Mouse (Mus musculus): Measurements from ENCODE around the gene Ttc17. TPM values are rescaled to one million over a fixed set of nuclear protein-coding genes. Genes with fewer than 3 reads are reported as not detected.

Ttc17 gene
- polyA plus RNA-seq, 1 experiment from 2014 or later, result 18.6 TPM

GRCm38 (mm10) chr2:94371093-94371492 lies 35.4 kb downstream of the Ttc17 start:
- Histone ChIP-seq H3K9ac (no peak overlapping the region), H3K36me3 (peaks cover 83% of the 10 kb centered on the region), H3K27ac (no peak overlapping the region), H3K4me3 (no peak overlapping the region), H3K4me2 (no peak overlapping the region), H3K9me3 (no peaks in the 10 kb centered on the region), H3K4me1 (no peaks in the 10 kb centered on the region), H3K27me3 (no peaks in the 10 kb centered on the region)
- 86% methylated on average over 6 of the region's 6 CpGs for WGBS
- no peak for ATAC-seq (ENCODE audit: insufficient number of reproducible peaks, insufficient read depth, low FRiP score, low TSS enrichment, low read depth)

GRCm38 (mm10) chr2:94363821-94364220 lies 42.7 kb downstream of the Ttc17 start:
- WGBS, result 93% methylated on average over 6 of the region's 6 CpGs
- H3K36me3 ChIP-seq, result peaks cover 83% of the 10 kb centered on the region

DNA sequence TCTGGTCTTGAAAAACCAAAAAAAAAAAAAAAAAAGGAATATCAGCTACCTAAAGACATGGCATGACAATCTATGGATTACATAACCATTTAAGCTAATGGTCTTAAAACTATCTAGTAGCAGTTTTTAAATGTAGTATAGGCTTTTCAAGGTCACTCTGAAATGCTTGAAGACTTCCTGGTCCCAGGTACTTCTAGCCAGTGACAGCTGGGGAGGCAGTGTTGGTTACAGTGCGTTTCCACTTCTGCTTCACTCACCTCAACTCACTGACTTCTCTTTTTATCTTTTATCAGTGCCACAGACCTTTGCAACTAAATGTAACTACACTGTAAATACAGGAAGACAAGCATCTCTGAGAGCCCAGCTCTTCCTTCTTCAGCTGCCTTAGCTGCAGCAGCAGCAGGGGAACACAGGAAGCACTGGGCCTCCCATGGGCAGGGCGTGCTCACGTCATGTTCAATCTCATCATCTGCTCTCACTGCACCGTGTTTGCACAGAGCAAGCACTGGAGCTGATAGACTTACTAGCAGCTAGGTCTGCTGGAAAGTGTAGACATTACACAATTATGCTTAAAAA lies 46.0 kb downstream of the Ttc17 start:
- peaks cover 91% of the 10 kb centered on the region for H3K36me3 ChIP-seq
- H3K9me3 ChIP-seq, result peaks cover 5% of the 10 kb centered on the region
- 82% methylated on average over 4 of the region's 4 CpGs for WGBS
- H3K4me1 ChIP-seq, result no peaks in the 10 kb centered on the region
- no peak overlapping the region for H3K4me2 ChIP-seq
- H3K27me3 ChIP-seq, result no peaks in the 10 kb centered on the region
- no peak overlapping the region for H3K27ac ChIP-seq
- H3K4me3 ChIP-seq, result no peak overlapping the region
- no peak overlapping the region for H3K9ac ChIP-seq
- no peak for ATAC-seq (ENCODE audit: insufficient number of reproducible peaks, insufficient read depth, low FRiP score, low TSS enrichment, low read depth)

More at GRCm38 (mm10) chr2:94363821-94364220, 42.7 kb downstream of the Ttc17 start:
- H3K27me3 ChIP-seq, result no peaks in the 10 kb centered on the region
- no peak for ATAC-seq (ENCODE audit: insufficient number of reproducible peaks, insufficient read depth, low FRiP score, low TSS enrichment, low read depth)
- no peak overlapping the region for H3K4me2 ChIP-seq
- H3K9me3 ChIP-seq, result peaks cover 5% of the 10 kb centered on the region
- no peak overlapping the region for H3K9ac ChIP-seq
- H3K27ac ChIP-seq, result no peak overlapping the region
- no peak overlapping the region for H3K4me3 ChIP-seq
- no peaks in the 10 kb centered on the region for H3K4me1 ChIP-seq

DNA sequence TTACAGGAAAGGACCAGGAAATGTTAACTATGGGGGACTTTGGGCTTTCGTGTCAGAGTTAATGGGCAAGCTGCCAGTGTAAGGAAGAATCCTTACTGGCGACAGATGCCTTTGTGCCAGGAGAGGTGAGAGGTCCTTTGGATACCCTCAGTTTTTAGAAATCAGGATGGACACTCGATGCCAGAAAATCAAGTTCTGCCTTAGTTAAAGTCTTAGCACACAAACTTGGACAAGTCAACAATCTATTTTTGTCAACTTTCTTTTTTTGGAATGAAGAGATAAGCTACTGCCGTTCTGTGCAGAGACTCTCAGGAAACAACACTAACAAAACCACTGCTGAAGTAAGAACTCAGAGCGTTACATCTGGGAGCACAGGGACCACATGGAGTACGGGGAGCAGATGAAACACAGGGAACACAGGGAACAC lies 58.3 kb downstream of the Ttc17 start:
- peaks cover 13% of the 10 kb centered on the region for H3K36me3 ChIP-seq
- no peak overlapping the region for H3K4me2 ChIP-seq
- H3K4me3 ChIP-seq, result no peak overlapping the region
- no peaks in the 10 kb centered on the region for H3K9me3 ChIP-seq
- H3K27me3 ChIP-seq, result no peaks in the 10 kb centered on the region
- peaks cover 14% of the 10 kb centered on the region for H3K4me1 ChIP-seq
- no peak overlapping the region for H3K27ac ChIP-seq
- 73% methylated on average over 6 of the region's 6 CpGs for WGBS
- H3K9ac ChIP-seq, result no peak overlapping the region
- no peak for ATAC-seq (ENCODE audit: insufficient number of reproducible peaks, insufficient read depth, low FRiP score, low TSS enrichment, low read depth)

DNA sequence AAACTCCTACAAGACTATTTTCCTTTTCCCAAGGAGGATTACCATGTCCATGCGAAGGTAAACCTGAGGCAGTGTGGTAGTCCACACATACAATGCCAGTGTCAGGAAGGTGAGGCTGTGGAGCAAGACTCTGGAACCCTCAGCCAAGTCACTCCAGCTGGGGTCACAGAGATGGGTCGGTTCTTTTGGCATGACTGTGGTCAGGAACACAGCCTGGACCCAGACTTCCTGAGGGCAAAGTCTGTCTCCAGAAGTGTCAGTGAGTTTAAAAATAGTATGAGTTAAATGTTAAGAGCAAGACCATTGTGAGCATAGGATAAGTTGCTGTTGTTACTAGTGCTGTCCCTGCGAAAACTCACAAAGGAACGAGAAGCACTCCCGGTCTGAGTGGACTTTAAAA lies 59.7 kb downstream of the Ttc17 start:
- no peak overlapping the region for H3K27ac ChIP-seq
- H3K4me2 ChIP-seq, result no peak overlapping the region
- no peak for ATAC-seq (ENCODE audit: insufficient number of reproducible peaks, insufficient read depth, low FRiP score, low TSS enrichment, low read depth)
- H3K9me3 ChIP-seq, result no peaks in the 10 kb centered on the region
- H3K9ac ChIP-seq, result no peak overlapping the region
- 87% methylated on average over 5 of the region's 5 CpGs for WGBS
- H3K4me1 ChIP-seq, result peaks cover 17% of the 10 kb centered on the region
- H3K36me3 ChIP-seq, result peaks cover 19% of the 10 kb centered on the region
- no peaks in the 10 kb centered on the region for H3K27me3 ChIP-seq
- no peak overlapping the region for H3K4me3 ChIP-seq

DNA sequence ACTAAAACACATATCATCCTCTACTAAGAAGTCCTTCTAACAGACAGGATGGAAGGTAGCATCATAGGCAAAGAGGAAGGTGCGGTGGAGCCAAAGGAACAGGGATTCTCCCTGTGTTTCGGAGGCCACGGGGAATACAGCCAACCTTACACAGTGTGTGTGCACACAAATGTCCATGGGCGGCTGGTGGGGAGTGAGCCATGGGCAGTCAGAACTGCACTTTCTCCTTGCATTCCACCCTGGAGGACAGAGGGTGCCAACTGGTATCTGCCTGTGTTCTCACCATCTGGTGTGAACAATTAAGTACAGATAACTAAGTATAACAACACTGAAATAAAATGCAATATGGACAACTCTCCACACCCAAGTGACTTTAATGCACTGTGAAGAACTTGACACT lies 61.9 kb downstream of the Ttc17 start:
- no peaks in the 10 kb centered on the region for H3K27me3 ChIP-seq
- H3K27ac ChIP-seq, result peak overlapping the region; percentile 48; the same call in 1 of the 2 replicates
- no peaks in the 10 kb centered on the region for H3K9me3 ChIP-seq
- no peak overlapping the region for H3K4me2 ChIP-seq
- ATAC-seq (ENCODE audit: insufficient number of reproducible peaks, insufficient read depth, low FRiP score, low TSS enrichment, low read depth), result no peak
- peaks cover 17% of the 10 kb centered on the region for H3K4me1 ChIP-seq
- WGBS, result 90% methylated on average over 4 of the region's 4 CpGs
- H3K4me3 ChIP-seq, result no peak overlapping the region
- peaks cover 35% of the 10 kb centered on the region for H3K36me3 ChIP-seq
- no peak overlapping the region for H3K9ac ChIP-seq

- no peak overlapping the region for H3K4me2 ChIP-seq
- ATAC-seq (ENCODE audit: insufficient number of reproducible peaks, insufficient read depth, low FRiP score, low TSS enrichment, low read depth), result no peak
- no peaks in the 10 kb centered on the region for H3K27me3 ChIP-seq
- no peak overlapping the region for H3K4me3 ChIP-seq
- no peak overlapping the region for H3K9ac ChIP-seq
- H3K36me3 ChIP-seq, result peaks cover 35% of the 10 kb centered on the region
- peak overlapping the region; percentile 48; the same call in 1 of the 2 replicates for H3K27ac ChIP-seq
- H3K9me3 ChIP-seq, result no peaks in the 10 kb centered on the region
- H3K4me1 ChIP-seq, result peaks cover 17% of the 10 kb centered on the region
- WGBS, result 79% methylated on average over 12 of the region's 12 CpGs
Measured at GRCm38 (mm10) chr2:94343290-94344285, 62.9 kb downstream of the Ttc17 start.

DNA sequence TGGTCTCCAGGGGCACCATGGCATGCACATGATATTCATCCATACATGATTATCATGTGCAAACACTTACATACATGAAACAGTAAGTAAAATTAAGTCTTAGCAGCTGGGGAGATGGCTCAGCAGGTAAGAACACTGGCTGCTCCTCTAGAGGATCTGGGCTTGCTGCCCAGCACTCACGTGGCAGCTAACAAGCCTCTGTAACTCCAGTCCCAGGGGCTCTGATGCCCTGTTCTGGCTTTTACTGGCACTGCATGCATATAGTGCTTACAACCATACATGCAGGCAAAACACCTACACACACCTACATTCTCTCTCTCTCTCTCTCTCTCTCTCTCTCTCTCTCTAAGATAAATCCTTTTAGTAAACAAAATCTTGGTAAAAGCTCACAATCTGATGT lies 65.7 kb downstream of the Ttc17 start:
- Histone ChIP-seq H3K36me3 (peaks cover 38% of the 10 kb centered on the region), H3K27ac (no peak overlapping the region), H3K4me3 (no peak overlapping the region), H3K9ac (no peak overlapping the region), H3K4me2 (no peak overlapping the region), H3K9me3 (no peaks in the 10 kb centered on the region), H3K27me3 (no peaks in the 10 kb centered on the region), H3K4me1 (peaks cover 17% of the 10 kb centered on the region)
- 57% methylated on average over 1 of the region's 1 CpGs for WGBS
- ATAC-seq (ENCODE audit: insufficient number of reproducible peaks, insufficient read depth, low FRiP score, low TSS enrichment, low read depth), result no peak

DNA sequence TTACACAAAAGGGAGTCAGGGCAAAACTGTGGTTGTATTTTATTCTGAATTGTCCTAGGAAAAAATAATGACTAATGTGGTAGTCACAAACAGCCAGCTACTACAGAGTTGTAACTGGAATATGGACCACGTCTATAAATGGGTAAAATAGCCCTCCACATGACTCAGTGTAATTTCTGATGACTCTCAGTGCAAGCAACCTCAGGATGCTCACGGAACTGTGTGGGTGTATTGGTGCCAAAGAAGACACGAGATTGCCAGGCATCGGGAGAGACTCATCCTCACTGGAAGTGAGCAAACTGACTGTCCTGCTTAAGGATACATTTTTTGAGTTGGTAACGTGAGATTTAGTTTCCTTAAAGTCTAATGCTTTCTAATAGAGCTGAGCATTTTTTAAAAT lies 67.0 kb downstream of the Ttc17 start:
- no peaks in the 10 kb centered on the region for H3K9me3 ChIP-seq
- no peak for ATAC-seq (ENCODE audit: insufficient number of reproducible peaks, insufficient read depth, low FRiP score, low TSS enrichment, low read depth)
- H3K27ac ChIP-seq, result no peak overlapping the region
- H3K36me3 ChIP-seq, result peaks cover 48% of the 10 kb centered on the region
- WGBS, result 90% methylated on average over 5 of the region's 5 CpGs
- no peaks in the 10 kb centered on the region for H3K27me3 ChIP-seq
- no peak overlapping the region for H3K9ac ChIP-seq
- peaks cover 10% of the 10 kb centered on the region for H3K4me1 ChIP-seq
- H3K4me3 ChIP-seq, result no peak overlapping the region
- H3K4me2 ChIP-seq, result no peak overlapping the region

GRCm38 (mm10) chr2:94336336-94336735 lies 70.2 kb downstream of the Ttc17 start:
- no peaks in the 10 kb centered on the region for H3K4me1 ChIP-seq
- no peak overlapping the region for H3K27ac ChIP-seq
- no peaks in the 10 kb centered on the region for H3K9me3 ChIP-seq
- no peak for ATAC-seq (ENCODE audit: insufficient number of reproducible peaks, insufficient read depth, low FRiP score, low TSS enrichment, low read depth)
- no peak overlapping the region for H3K9ac ChIP-seq
- H3K27me3 ChIP-seq, result no peaks in the 10 kb centered on the region
- H3K4me2 ChIP-seq, result no peak overlapping the region
- H3K4me3 ChIP-seq, result no peak overlapping the region
- 98% methylated on average over 9 of the region's 9 CpGs for WGBS
- peaks cover 58% of the 10 kb centered on the region for H3K36me3 ChIP-seq

DNA sequence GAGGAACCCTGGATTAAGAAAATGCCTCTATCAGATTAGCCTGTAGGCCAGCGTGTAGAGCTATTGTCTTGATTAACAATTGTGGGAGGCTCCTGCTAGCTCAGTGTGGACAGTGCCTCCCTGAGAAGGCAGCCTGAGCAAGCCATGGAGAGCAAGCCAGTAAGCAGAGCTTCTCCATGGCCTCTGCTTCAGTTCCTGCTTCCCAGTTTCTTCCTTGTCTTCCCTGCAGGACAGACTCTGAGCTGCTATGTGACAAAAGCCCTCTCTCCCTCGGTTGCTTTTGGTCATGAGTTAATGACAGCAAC lies 71.8 kb downstream of the Ttc17 start:
- H3K36me3 ChIP-seq, result peaks cover 59% of the 10 kb centered on the region
- H3K9ac ChIP-seq, result no peak overlapping the region
- no peak overlapping the region for H3K4me3 ChIP-seq
- no peak overlapping the region for H3K4me2 ChIP-seq
- H3K9me3 ChIP-seq, result no peaks in the 10 kb centered on the region
- no peak for ATAC-seq (ENCODE audit: insufficient number of reproducible peaks, insufficient read depth, low FRiP score, low TSS enrichment, low read depth)
- 66% methylated on average over 2 of the region's 2 CpGs for WGBS
- no peaks in the 10 kb centered on the region for H3K4me1 ChIP-seq
- no peaks in the 10 kb centered on the region for H3K27me3 ChIP-seq
- no peak overlapping the region for H3K27ac ChIP-seq

All from embryonic facial prominence, embryonic 13.5 days (tissue).